Mouse (Mus musculus) kidney, postnatal 10 days (tissue): ENCODE results near the gene Vav1.
"Not testable (repeated sequence)": the region's sequence is repeated elsewhere in the genome, so short reads cannot be mapped to it uniquely, and the experiment has no call there.

Experiments
- DNase-seq: peaks from one replicate; pipeline ENCODE4 v3.0.0; 2021; ENCODE audit warnings: mixed read lengths

Vav1 gene

GRCm38 (mm10) chr17:57253306-57253705 is 25.6 kb upstream of the Vav1 start:
- no peak for DNase-seq

GRCm38 (mm10) chr17:57255354-57255753 is 23.5 kb upstream of the Vav1 start:
- peak; percentile 52 for DNase-seq

GRCm38 (mm10) chr17:57256921-57257485 is 21.9 kb upstream of the Vav1 start:
- DNase-seq, result no peak

GRCm38 (mm10) chr17:57258191-57258590 is 20.7 kb upstream of the Vav1 start:
- no peak for DNase-seq

GRCm38 (mm10) chr17:57259742-57260141 is 19.2 kb upstream of the Vav1 start:
- no peak for DNase-seq

GRCm38 (mm10) chr17:57260351-57260750 is 18.5 kb upstream of the Vav1 start:
- no peak for DNase-seq

GRCm38 (mm10) chr17:57261286-57261685 is 17.6 kb upstream of the Vav1 start:
- DNase-seq, result no peak

- DNase-seq, result no peak
Observed at GRCm38 (mm10) chr17:57261796-57262195, 17.1 kb upstream of the Vav1 start.

- DNase-seq, result no peak
Observed at GRCm38 (mm10) chr17:57262901-57263550, 15.9 kb upstream of the Vav1 start.

- no peak for DNase-seq
Observed at GRCm38 (mm10) chr17:57264164-57264563, 14.7 kb upstream of the Vav1 start.

GRCm38 (mm10) chr17:57264972-57265945 is 13.6 kb upstream of the Vav1 start:
- peak; percentile 91 for DNase-seq

GRCm38 (mm10) chr17:57267556-57268126 is 11.3 kb upstream of the Vav1 start:
- DNase-seq, result no peak

GRCm38 (mm10) chr17:57271301-57271700 is 7.6 kb upstream of the Vav1 start:
- peak; percentile 44 for DNase-seq

GRCm38 (mm10) chr17:57273846-57274245 is 5.1 kb upstream of the Vav1 start:
- DNase-seq, result no peak

- DNase-seq, result no peak
Observed at GRCm38 (mm10) chr17:57274686-57275085, 4.2 kb upstream of the Vav1 start.

- DNase-seq, result peak; percentile 96
Observed at GRCm38 (mm10) chr17:57275111-57275996, 3.5 kb upstream of the Vav1 start.

- DNase-seq, result peak; percentile 31
Observed at GRCm38 (mm10) chr17:57275997-57276351, 2.9 kb upstream of the Vav1 start.

GRCm38 (mm10) chr17:57276634-57277121 is 2.2 kb upstream of the Vav1 start:
- DNase-seq, result peak; percentile 86

- not testable (repeated sequence) for DNase-seq
Observed at GRCm38 (mm10) chr17:57277598-57278261, 1.2 kb upstream of the Vav1 start.

GRCm38 (mm10) chr17:57278537-57278936 is 363 bp upstream of the Vav1 start:
- no peak for DNase-seq

GRCm38 (mm10) chr17:57279591-57280224 is 808 bp downstream of the Vav1 start:
- DNase-seq, result no peak
